Mouse (Mus musculus): ENCODE results near the gene Vmn2r13.
"Not testable (repeated sequence)": the region's sequence is repeated elsewhere in the genome, so short reads cannot be mapped to it uniquely, and the experiment has no call there.

Vmn2r13 gene

DNA sequence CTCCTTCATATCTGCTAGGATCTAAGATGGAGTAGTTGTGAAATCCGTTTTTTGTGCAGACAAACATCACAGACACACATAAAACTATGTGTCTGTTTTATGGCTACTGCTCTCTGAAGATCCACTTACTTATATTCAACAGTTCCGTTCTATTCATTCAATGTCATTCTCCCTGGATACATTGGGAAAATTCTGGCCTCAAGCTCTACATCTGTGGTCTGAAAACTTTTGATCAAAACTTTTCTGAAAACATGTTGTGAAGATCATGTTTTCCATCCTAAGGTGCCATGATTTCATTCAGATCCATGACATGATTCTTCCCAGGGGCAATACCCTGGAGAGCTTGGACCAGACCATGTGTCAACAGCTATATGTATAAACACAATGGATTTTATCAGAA, at the start of gene Vmn2r13:
TSS of gene Vmn2r13 (minus strand) at position 101 of the 400 bp plus-strand sequence.
- DNase-seq (ENCODE audit: low spot score in 2 of 2), result not testable (repeated sequence)

- no peak for DNase-seq (ENCODE audit: low spot score in 2 of 2)
These were observed 32.6 kb upstream of the Vmn2r13 start, which contains the start of gene Vmn2r14 for GRCm38 (mm10) chr5:109224608-109225007. Vmn2r14 (minus strand) TSS chr5:109224708.

DNA sequence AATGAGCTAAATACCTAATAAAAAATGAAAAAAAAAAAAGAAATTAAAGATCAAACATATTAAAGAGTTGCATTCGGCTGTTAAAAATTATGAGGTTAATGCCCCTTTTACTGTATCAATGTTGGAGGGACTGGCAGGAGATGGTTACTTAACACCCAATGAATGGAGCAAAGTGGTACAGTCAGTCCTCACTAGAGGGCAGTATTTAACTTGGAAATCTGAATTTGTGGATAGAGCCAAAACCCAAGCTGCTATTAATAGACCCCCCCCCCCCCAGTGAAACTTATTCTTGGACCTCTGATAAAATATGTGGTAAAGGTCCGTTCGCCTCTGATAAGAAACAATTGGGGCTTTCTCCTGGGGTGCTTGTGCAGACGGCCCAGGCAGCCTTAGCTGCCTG, 25.1 kb downstream of the Vmn2r13 start:
- DNase-seq (ENCODE audit: low spot score in 2 of 2), result not testable (repeated sequence)

DNA sequence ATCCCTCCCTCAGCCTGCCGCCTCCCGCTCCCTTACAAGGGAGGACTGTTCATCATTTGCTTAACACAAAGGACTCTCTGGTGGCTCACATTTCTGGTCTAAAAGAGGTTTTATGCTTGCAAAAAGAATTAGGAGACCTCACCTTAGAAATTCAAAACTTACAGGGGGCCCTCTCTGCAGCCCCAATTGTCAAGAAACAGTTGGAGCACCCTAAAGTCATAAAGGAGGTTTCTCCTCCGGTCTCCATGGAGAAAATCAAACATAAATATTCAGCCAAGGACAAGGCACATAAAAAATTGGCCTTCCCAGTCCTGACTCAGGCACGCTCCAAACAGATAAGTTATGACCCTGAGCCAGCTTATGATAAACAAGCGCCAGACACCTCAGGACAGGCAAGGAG, 31.9 kb downstream of the Vmn2r13 start:
- DNase-seq (ENCODE audit: low spot score in 2 of 2), result no peak

- DNase-seq (ENCODE audit: low spot score in 2 of 2), result not testable (repeated sequence)
These were observed 32.4 kb downstream of the Vmn2r13 start for GRCm38 (mm10) chr5:109159576-109159975.

- not testable (repeated sequence) for DNase-seq (ENCODE audit: low spot score in 2 of 2)
These were observed 33.2 kb downstream of the Vmn2r13 start for GRCm38 (mm10) chr5:109158488-109159485.

- no peak for DNase-seq (ENCODE audit: low spot score in 2 of 2)
These were observed 52.5 kb downstream of the Vmn2r13 start for GRCm38 (mm10) chr5:109139546-109139945.

- DNase-seq (ENCODE audit: low spot score in 2 of 2), result no peak
These were observed 55.3 kb downstream of the Vmn2r13 start for GRCm38 (mm10) chr5:109136731-109137130.
